8 mouse cellular contexts compared by ENCODE assay signal in the genomic region with DNA sequence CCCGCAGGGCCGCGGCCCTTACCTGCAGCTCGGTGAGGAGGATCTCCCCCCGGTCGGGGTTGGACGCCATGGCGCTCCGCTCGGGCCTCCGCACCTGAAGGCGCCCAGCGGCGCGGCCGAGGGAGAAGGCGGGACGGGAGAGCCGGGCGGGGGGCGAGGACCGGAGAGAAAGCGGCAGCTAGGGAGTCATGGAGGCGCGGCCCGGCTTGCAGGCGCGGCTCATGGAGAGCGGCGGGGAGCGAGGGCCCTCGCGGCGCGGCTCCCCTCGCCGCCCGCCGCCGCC. TPM values are rescaled to one million over a fixed set of nuclear protein-coding genes. Genes with fewer than 3 reads are reported as not detected.
DNase-seq lines count a peak whose midpoint lies in the region; ATAC-seq and TF ChIP-seq lines count a peak whose summit lies in the region.

No protein-coding gene starts in this region.

- peak overlapping the region; percentile 98 for H3K9ac ChIP-seq in kidney, embryonic 14.5 days (ENCODE audit: low read depth, low read length)
- peak overlapping the region; percentile 97 for H3K9ac ChIP-seq in midbrain, embryonic 12.5 days (replicated peaks)

- POLR2A ChIA-PET in Patski (lab: Charles Lee) = interaction anchor here (0.7 to 1.8 kb wide), 4 partner anchors 15 to 54 kb away, joined by 3 read pairs; no protein-coding TSS in a partner anchor

- WGBS in kidney, embryonic 14.5 days = 2% methylated on average over 20 of the region's 40 CpGs
- under 1% methylated on average over 40 of the region's 40 CpGs for WGBS in hindbrain, embryonic 10.5 days
- WGBS in midbrain, embryonic 12.5 days = 0% methylated on average over 11 of the region's 40 CpGs

- 0 out of 2 replicates have a peak, but pooled peaks cover 3% of the 10 kb centered on the region for H3K4me1 ChIP-seq in kidney, embryonic 14.5 days (ENCODE audit: control insufficient read depth, insufficient read depth, low read length)
- peaks cover 13% of the 10 kb centered on the region for H3K4me1 ChIP-seq in hindbrain, embryonic 10.5 days (replicated peaks)
- H3K4me1 ChIP-seq in midbrain, embryonic 12.5 days = peaks cover 6% of the 10 kb centered on the region; the same call in 1 of the 2 replicates

- peak overlapping the region; percentile 100 for H3K4me3 ChIP-seq in kidney, embryonic 14.5 days (ENCODE audit: low read length)
- H3K4me3 ChIP-seq in hindbrain, embryonic 10.5 days = peak overlapping the region; percentile 91
- H3K4me3 ChIP-seq in midbrain, embryonic 12.5 days = peak overlapping the region; percentile 97

- H3K4me2 ChIP-seq in kidney, embryonic 14.5 days (replicated peaks; ENCODE audit: low read depth, low read length) = peak overlapping the region; percentile 48; the same call in 1 of the 2 replicates
- peak overlapping the region; percentile 64 for H3K4me2 ChIP-seq in midbrain, embryonic 12.5 days (replicated peaks)

- H3K36me3 ChIP-seq in kidney, embryonic 14.5 days (ENCODE audit: control insufficient read depth, insufficient read depth, low read length) = no peaks in the 10 kb centered on the region
- no peaks in the 10 kb centered on the region for H3K36me3 ChIP-seq in hindbrain, embryonic 10.5 days
- no peaks in the 10 kb centered on the region for H3K36me3 ChIP-seq in midbrain, embryonic 12.5 days

- in situ Hi-C loops in Patski (cut with MboI; ENCODE audit: low pct_unique_long_range_greater_than_20kb) = no loop called here

- H3K9me3 ChIP-seq in kidney, embryonic 14.5 days (ENCODE audit: control insufficient read depth, low read length) = no peaks in the 10 kb centered on the region
- no peaks in the 10 kb centered on the region for H3K9me3 ChIP-seq in hindbrain, embryonic 10.5 days
- no peaks in the 10 kb centered on the region for H3K9me3 ChIP-seq in midbrain, embryonic 12.5 days

- ATAC-seq in kidney, embryonic 14.5 days (ENCODE audit: low FRiP score, low TSS enrichment) = peak; percentile 51; the same call in 1 of the 2 replicates
- peak; percentile 33 for ATAC-seq in Patski
- ATAC-seq in midbrain, embryonic 12.5 days (ENCODE audit: low FRiP score, low read depth) = no peak; the same call in 1 of the 2 replicates

- no peak for DNase-seq in kidney, postnatal 4 days
- no peak for DNase-seq in Patski (ENCODE audit: low read depth, low spot score)
- DNase-seq in hindbrain, embryonic 10.5 days (ENCODE audit: low spot score) = no peak
- DNase-seq in adrenal gland, adult 8-10 months = no peak
- DNase-seq in right cerebral cortex, postnatal 4 days = no peak
- no peak for DNase-seq in layer of hippocampus, adult 9-10 months (ENCODE audit: low spot score)

- CTCF ChIA-PET in Patski (lab: Charles Lee) = interaction anchor here (1.5 to 3.8 kb wide), 3 partner anchors 42 to 67 kb away, joined by 4 to 20 read pairs (median 11); no protein-coding TSS in a partner anchor

- no peak for TF ChIP-seq CTCF in Patski (IDR thresholded peaks at IDR 0.05)

- no peaks in the 10 kb centered on the region for H3K27me3 ChIP-seq in kidney, embryonic 14.5 days (ENCODE audit: control insufficient read depth, insufficient read depth, low read length)
- no peaks in the 10 kb centered on the region for H3K27me3 ChIP-seq in Patski
- no peaks in the 10 kb centered on the region for H3K27me3 ChIP-seq in hindbrain, embryonic 10.5 days (ENCODE audit: insufficient read depth, poor library complexity, severe bottlenecking)
- H3K27me3 ChIP-seq in midbrain, embryonic 12.5 days = no peaks in the 10 kb centered on the region

- peak overlapping the region; percentile 97 for H3K27ac ChIP-seq in kidney, embryonic 14.5 days (ENCODE audit: low read depth, low read length)
- H3K27ac ChIP-seq in hindbrain, embryonic 10.5 days = peak overlapping the region; percentile 97
- peak overlapping the region; percentile 95 for H3K27ac ChIP-seq in midbrain, embryonic 12.5 days (replicated peaks)

RNA-seq across cellular contexts. Expression of a gene that starts 0.3 kb away (rescaled TPM):
- polyA plus RNA-seq in kidney, embryonic 14.5 days (2014; fragmentation: Nextera tagmentation; extraction: Ambion mirVana) = 56.9 and 57.5 TPM in 2 replicates
- 78.1 TPM for polyA plus RNA-seq in Patski (2021)
- polyA plus RNA-seq in hindbrain, embryonic 10.5 days (2016; fragmentation: Nextera tagmentation; extraction: Ambion mirVana) = 37.7 and 52.3 TPM in 2 replicates
- polyA plus RNA-seq in midbrain, embryonic 12.5 days (2016; fragmentation: Nextera tagmentation; extraction: Ambion mirVana) = 53.1 and 55.0 TPM in 2 replicates
- total RNA-seq in adrenal gland, adult 8-10 months (2022) = 10 to 100 TPM; 64.7 to 80.2 (median 71.3) TPM
